Mouse (Mus musculus): ENCODE measurements around the gene Actn4.
A peak's percentile ranks its signal among the peaks of the same experiment; 100 is the strongest.

The Actn4 gene

GRCm38 (mm10) chr7:28950346-28951037, 11.6 kb downstream of the Actn4 start:
- DNase-seq (ENCODE audit: low spot score) = no peak

GRCm38 (mm10) chr7:28949298-28949697, 12.8 kb downstream of the Actn4 start:
- DNase-seq (ENCODE audit: low spot score) = no peak

GRCm38 (mm10) chr7:28948746-28949145, 13.4 kb downstream of the Actn4 start:
- DNase-seq (ENCODE audit: low spot score) = no peak

GRCm38 (mm10) chr7:28946271-28946610, 15.9 kb downstream of the Actn4 start:
- DNase-seq (ENCODE audit: low spot score) = no peak

- DNase-seq (ENCODE audit: low spot score) = no peak
Observed at GRCm38 (mm10) chr7:28945416-28946270, 16.5 kb downstream of the Actn4 start.

GRCm38 (mm10) chr7:28944756-28945415, 17.3 kb downstream of the Actn4 start:
- peak; percentile 30 for DNase-seq (ENCODE audit: low spot score)

GRCm38 (mm10) chr7:28943451-28944180, 18.5 kb downstream of the Actn4 start:
- peak; percentile 19 for DNase-seq (ENCODE audit: low spot score)

GRCm38 (mm10) chr7:28941542-28941941, 20.6 kb downstream of the Actn4 start:
- no peak for DNase-seq (ENCODE audit: low spot score)

GRCm38 (mm10) chr7:28941129-28941528, 21.0 kb downstream of the Actn4 start:
- no peak for DNase-seq (ENCODE audit: low spot score)

- DNase-seq (ENCODE audit: low spot score) = no peak
Observed at GRCm38 (mm10) chr7:28939418-28940183, 22.5 kb downstream of the Actn4 start.

- DNase-seq (ENCODE audit: low spot score) = no peak
Observed at GRCm38 (mm10) chr7:28938654-28939053, 23.5 kb downstream of the Actn4 start.

- DNase-seq (ENCODE audit: low spot score) = no peak
Observed at GRCm38 (mm10) chr7:28936787-28937186, 25.4 kb downstream of the Actn4 start.

- no peak for DNase-seq (ENCODE audit: low spot score)
Observed at GRCm38 (mm10) chr7:28933825-28934224, 28.3 kb downstream of the Actn4 start.

GRCm38 (mm10) chr7:28932421-28933041, 29.6 kb downstream of the Actn4 start:
- DNase-seq (ENCODE audit: low spot score) = no peak

- DNase-seq (ENCODE audit: low spot score) = no peak
Observed at GRCm38 (mm10) chr7:28931695-28932039, 30.5 kb downstream of the Actn4 start.

GRCm38 (mm10) chr7:28931032-28931694, 31.0 kb downstream of the Actn4 start:
- no peak for DNase-seq (ENCODE audit: low spot score)

GRCm38 (mm10) chr7:28930320-28931031, 31.7 kb downstream of the Actn4 start:
- DNase-seq (ENCODE audit: low spot score) = no peak

GRCm38 (mm10) chr7:28929381-28929780, 32.8 kb downstream of the Actn4 start:
- DNase-seq (ENCODE audit: low spot score) = no peak

GRCm38 (mm10) chr7:28926172-28926571, 36.0 kb downstream of the Actn4 start:
- DNase-seq (ENCODE audit: low spot score) = no peak

GRCm38 (mm10) chr7:28925317-28925716, 36.8 kb downstream of the Actn4 start:
- no peak for DNase-seq (ENCODE audit: low spot score)
